Mouse (Mus musculus): Measurements from ENCODE around the gene Ccdc97. TPM values are rescaled to one million over a fixed set of nuclear protein-coding genes. Genes with fewer than 3 reads are reported as not detected.
"Not testable (repeated sequence)": the region's sequence is repeated elsewhere in the genome, so short reads cannot be mapped to it uniquely, and the experiment has no call there.

Ccdc97 gene
- polyA plus RNA-seq, 1 experiment from 2014 or later = 32.4 TPM

DNA sequence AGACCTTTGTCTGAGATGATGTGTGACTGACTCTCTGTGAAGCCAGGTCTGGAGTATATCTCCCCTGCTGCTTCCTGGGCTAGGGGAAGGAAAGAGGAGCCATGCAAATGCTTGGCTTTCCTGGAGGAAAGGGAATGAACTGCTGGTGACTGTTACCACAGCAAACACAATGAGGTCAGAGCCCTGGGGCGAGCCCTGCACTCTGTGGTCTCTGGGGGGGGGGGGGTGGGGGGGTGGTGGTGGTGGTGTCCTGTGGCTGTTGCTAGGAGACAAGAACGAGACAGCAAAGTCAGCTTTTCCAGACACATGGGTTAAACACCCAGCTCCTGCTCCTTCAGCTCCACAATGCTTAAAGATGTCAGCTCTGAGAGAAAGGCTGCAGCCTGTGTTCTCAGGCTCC is 10.5 kb upstream of the Ccdc97 start:
- Histone ChIP-seq H3K27ac (ENCODE audit: low read depth, low read length) (no peak overlapping the region), H3K4me3 (ENCODE audit: low read length) (no peak overlapping the region), H3K9ac (ENCODE audit: low read depth, low read length) (no peak overlapping the region), H3K27me3 (ENCODE audit: control insufficient read depth, insufficient read depth, low read length) (no peaks in the 10 kb centered on the region), H3K4me1 (ENCODE audit: control insufficient read depth, insufficient read depth, low read length) (no peaks in the 10 kb centered on the region), H3K36me3 (ENCODE audit: control insufficient read depth, insufficient read depth, low read length) (peaks cover 98% of the 10 kb centered on the region), H3K4me2 (replicated peaks; ENCODE audit: low read depth, low read length) (no peak overlapping the region), H3K9me3 (ENCODE audit: control insufficient read depth, low read length) (no peaks in the 10 kb centered on the region)
- no peak for ATAC-seq (ENCODE audit: low FRiP score, low TSS enrichment)
- whole genome bisulfite sequencing = 52% methylated on average over 2 of the region's 2 CpGs

DNA sequence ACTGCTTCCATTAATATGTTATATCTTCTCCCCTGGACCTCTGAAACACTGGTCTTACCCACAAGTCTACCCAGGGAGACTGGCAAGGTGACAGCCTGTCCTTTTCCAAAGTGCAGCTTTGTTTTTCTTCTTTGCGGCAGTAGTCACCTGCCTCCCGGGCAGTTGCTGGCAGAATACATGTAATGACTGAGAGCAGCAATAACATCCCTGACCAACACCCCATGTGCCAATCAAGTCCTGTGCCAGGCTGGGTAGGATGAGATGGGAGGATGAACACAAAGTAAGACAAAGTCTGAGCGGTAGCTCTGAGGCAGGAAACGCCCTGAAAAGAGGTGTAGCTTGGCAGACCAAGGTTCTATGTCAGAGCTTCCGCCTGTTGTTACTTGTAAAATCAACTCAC is 8.9 kb upstream of the Ccdc97 start:
- Histone ChIP-seq H3K9ac (ENCODE audit: low read depth, low read length) (no peak overlapping the region), H3K27me3 (ENCODE audit: control insufficient read depth, insufficient read depth, low read length) (no peaks in the 10 kb centered on the region), H3K9me3 (ENCODE audit: control insufficient read depth, low read length) (no peaks in the 10 kb centered on the region), H3K4me2 (replicated peaks; ENCODE audit: low read depth, low read length) (no peak overlapping the region), H3K27ac (ENCODE audit: low read depth, low read length) (no peak overlapping the region), H3K4me3 (ENCODE audit: low read length) (no peak overlapping the region), H3K4me1 (ENCODE audit: control insufficient read depth, insufficient read depth, low read length) (no peaks in the 10 kb centered on the region), H3K36me3 (ENCODE audit: control insufficient read depth, insufficient read depth, low read length) (peaks cover 98% of the 10 kb centered on the region)
- WGBS = 88% methylated on average over 5 of the region's 5 CpGs
- no peak for ATAC-seq (ENCODE audit: low FRiP score, low TSS enrichment)

DNA sequence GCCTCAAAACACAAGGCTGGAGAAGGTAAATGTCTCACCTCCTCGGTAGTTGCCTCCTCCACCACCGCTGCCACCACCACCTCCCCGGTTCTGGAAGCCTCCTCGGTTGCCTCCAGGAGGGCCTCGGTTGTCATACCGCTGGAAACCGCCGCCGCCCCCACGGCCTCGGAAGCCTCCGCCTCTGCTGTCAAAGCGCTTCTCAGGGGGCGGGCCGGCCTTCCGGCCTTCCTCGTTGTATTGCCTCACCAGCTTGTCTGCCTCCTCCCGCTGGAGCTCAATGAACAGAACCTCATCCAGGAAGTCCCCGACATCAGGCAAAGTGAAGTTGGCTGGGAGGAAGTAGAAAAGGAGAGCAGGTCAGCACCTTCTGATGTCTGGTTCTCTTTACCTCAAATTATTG is 7.0 kb upstream of the Ccdc97 start:
- no peaks in the 10 kb centered on the region for H3K4me1 ChIP-seq (ENCODE audit: control insufficient read depth, insufficient read depth, low read length)
- H3K4me2 ChIP-seq (replicated peaks; ENCODE audit: low read depth, low read length) = no peak overlapping the region
- no peak overlapping the region for H3K27ac ChIP-seq (ENCODE audit: low read depth, low read length)
- no peaks in the 10 kb centered on the region for H3K9me3 ChIP-seq (ENCODE audit: control insufficient read depth, low read length)
- peaks cover 97% of the 10 kb centered on the region for H3K36me3 ChIP-seq (ENCODE audit: control insufficient read depth, insufficient read depth, low read length)
- WGBS = 80% methylated on average over 19 of the region's 19 CpGs
- H3K27me3 ChIP-seq (ENCODE audit: control insufficient read depth, insufficient read depth, low read length) = no peaks in the 10 kb centered on the region
- no peak overlapping the region for H3K9ac ChIP-seq (ENCODE audit: low read depth, low read length)
- H3K4me3 ChIP-seq (ENCODE audit: low read length) = no peak overlapping the region
- no peak for ATAC-seq (ENCODE audit: low FRiP score, low TSS enrichment)

DNA sequence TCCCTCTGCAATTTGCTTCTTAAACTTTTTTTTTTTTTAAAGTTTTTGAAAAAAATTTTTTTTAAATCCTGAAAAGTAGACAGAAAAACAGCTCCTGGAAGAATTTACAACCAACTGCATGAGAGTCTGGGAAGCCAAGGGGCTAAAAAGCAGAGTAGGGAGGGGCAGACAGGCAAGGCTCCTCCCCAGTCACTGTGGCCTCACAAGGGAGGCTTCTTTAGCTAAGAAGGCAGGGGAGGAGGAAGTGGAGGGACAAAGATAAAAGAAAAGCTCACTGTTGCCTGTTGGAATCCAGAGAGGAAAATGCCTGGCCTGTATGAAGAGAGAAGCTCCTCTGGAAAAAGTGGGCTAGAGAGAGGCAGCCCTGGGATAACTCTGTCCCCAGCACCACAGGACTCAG is 2.9 kb upstream of the Ccdc97 start:
- H3K27ac ChIP-seq (ENCODE audit: low read depth, low read length); H3K27me3 ChIP-seq (ENCODE audit: control insufficient read depth, insufficient read depth, low read length); H3K4me3 ChIP-seq (ENCODE audit: low read length); H3K9me3 ChIP-seq (ENCODE audit: control insufficient read depth, low read length); H3K4me2 ChIP-seq (replicated peaks; ENCODE audit: low read depth, low read length); ATAC-seq (ENCODE audit: low FRiP score, low TSS enrichment); H3K9ac ChIP-seq (ENCODE audit: low read depth, low read length): not testable (repeated sequence)
- peaks cover 13% of the 10 kb centered on the region for H3K4me1 ChIP-seq (ENCODE audit: control insufficient read depth, insufficient read depth, low read length)
- peaks cover 66% of the 10 kb centered on the region for H3K36me3 ChIP-seq (ENCODE audit: control insufficient read depth, insufficient read depth, low read length)

DNA sequence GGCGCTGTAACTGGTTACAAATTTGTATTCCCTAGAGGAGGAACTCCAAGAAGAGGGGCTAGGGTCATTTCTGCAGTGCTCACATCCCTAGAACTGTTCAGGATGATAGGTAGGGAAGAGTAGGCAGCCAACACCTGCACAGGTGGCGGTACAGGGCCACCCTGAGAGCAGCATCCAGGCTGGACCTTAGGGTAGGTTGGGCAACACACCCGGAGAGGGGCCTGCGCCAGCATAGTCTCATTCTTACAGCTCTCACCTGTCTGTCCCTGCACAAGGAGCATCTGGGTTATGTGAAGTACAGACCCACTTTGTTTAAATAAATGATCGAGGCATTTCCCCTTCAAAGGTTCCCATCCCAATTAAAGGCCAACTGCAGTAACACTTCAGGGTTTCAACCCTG is 1.9 kb upstream of the Ccdc97 start:
- peaks cover 64% of the 10 kb centered on the region for H3K36me3 ChIP-seq (ENCODE audit: control insufficient read depth, insufficient read depth, low read length)
- no peaks in the 10 kb centered on the region for H3K9me3 ChIP-seq (ENCODE audit: control insufficient read depth, low read length)
- no peak overlapping the region for H3K4me2 ChIP-seq (replicated peaks; ENCODE audit: low read depth, low read length)
- no peaks in the 10 kb centered on the region for H3K27me3 ChIP-seq (ENCODE audit: control insufficient read depth, insufficient read depth, low read length)
- no peak overlapping the region for H3K9ac ChIP-seq (ENCODE audit: low read depth, low read length)
- 95% methylated on average over 5 of the region's 5 CpGs for WGBS
- peaks cover 13% of the 10 kb centered on the region for H3K4me1 ChIP-seq (ENCODE audit: control insufficient read depth, insufficient read depth, low read length)
- H3K27ac ChIP-seq (ENCODE audit: low read depth, low read length) = no peak overlapping the region
- H3K4me3 ChIP-seq (ENCODE audit: low read length) = no peak overlapping the region
- ATAC-seq (ENCODE audit: low FRiP score, low TSS enrichment) = no peak

DNA sequence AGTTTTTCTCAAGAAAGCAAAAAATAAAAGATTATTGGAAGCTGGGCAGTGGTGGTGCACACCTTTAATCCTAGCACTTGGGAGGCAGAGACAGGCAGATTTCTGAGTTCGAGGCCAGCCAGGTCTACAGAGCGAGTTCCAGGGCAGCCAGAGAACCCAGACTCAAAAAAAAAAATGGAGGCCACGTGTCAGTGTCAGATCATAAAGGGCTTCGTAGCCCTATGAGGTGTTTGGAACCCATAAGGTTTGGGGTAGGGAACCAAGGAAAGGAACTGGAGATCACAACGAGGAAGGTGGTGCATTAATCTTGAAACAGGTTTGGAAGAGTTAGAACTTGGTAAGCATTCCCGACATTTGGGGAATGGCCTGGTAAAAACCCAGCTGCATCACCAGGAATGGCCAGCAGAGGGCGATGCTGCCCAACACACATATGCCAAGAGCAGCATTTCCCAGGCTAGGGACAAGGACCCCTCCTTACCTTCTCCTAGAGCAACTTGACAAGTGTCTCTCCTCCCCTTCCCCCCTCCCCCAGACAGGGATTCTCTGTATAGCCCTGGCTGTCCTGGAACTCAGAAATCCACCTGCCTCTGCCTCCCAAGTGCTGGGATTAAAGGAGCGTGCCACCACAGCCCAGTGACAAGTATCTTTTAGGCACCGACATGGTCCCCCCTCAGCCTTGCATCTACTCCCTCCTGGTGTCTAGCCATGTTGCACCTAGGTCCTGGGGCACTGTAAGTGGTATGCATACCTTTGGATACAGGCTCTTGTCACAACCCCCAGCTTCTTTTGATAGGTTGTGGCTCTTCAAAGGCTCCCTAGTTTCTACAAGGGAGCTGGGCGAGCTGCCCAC is 1.1 kb upstream of the Ccdc97 start:
- 66% methylated on average over 10 of the region's 10 CpGs for WGBS
- peak; percentile 36; the same call in 1 of the 2 replicates for ATAC-seq (ENCODE audit: low FRiP score, low TSS enrichment)

DNA sequence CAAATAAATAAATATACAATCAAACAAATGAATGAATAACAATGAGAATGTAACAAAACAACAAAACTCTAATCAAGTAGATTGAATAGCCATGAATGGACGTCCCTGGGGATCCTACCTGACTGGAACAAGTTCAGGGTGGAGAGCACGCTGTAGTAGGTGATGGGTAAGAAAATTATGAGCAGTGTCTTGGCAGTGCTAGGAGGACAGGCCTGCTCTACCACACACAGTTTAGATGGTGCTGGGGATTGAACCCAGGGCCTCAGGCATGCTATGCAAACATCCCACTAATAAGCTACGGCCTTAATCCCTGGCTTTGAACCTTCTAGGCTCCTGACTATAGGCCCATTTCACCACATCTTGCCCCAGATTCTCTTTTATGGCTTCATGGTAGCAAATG is 1.4 kb downstream of the Ccdc97 start:
- Histone ChIP-seq H3K4me3 (ENCODE audit: low read length) (peak overlapping the region; percentile 70; the same call in 1 of the 2 replicates), H3K9ac (ENCODE audit: low read depth, low read length) (peak overlapping the region; percentile 44; the same call in 1 of the 2 replicates), H3K27ac (ENCODE audit: low read depth, low read length) (no peak overlapping the region), H3K27me3 (ENCODE audit: control insufficient read depth, insufficient read depth, low read length) (no peaks in the 10 kb centered on the region), H3K36me3 (ENCODE audit: control insufficient read depth, insufficient read depth, low read length) (peaks cover 64% of the 10 kb centered on the region), H3K9me3 (ENCODE audit: control insufficient read depth, low read length) (no peaks in the 10 kb centered on the region), H3K4me1 (ENCODE audit: control insufficient read depth, insufficient read depth, low read length) (peaks cover 13% of the 10 kb centered on the region), H3K4me2 (replicated peaks; ENCODE audit: low read depth, low read length) (peak overlapping the region; percentile 82)
- no peak for ATAC-seq (ENCODE audit: low FRiP score, low TSS enrichment)
- WGBS = 94% methylated on average over 3 of the region's 3 CpGs

More for the DNA sequence above, 1.1 kb upstream of the Ccdc97 start:
- H3K4me3 ChIP-seq (ENCODE audit: low read length) = no peak overlapping the region
- H3K36me3 ChIP-seq (ENCODE audit: control insufficient read depth, insufficient read depth, low read length) = peaks cover 64% of the 10 kb centered on the region
- no peak overlapping the region for H3K9ac ChIP-seq (ENCODE audit: low read depth, low read length)
- no peaks in the 10 kb centered on the region for H3K9me3 ChIP-seq (ENCODE audit: control insufficient read depth, low read length)
- H3K4me1 ChIP-seq (ENCODE audit: control insufficient read depth, insufficient read depth, low read length) = peaks cover 13% of the 10 kb centered on the region
- H3K4me2 ChIP-seq (replicated peaks; ENCODE audit: low read depth, low read length) = no peak overlapping the region
- H3K27me3 ChIP-seq (ENCODE audit: control insufficient read depth, insufficient read depth, low read length) = no peaks in the 10 kb centered on the region
- no peak overlapping the region; the same call in 1 of the 2 replicates for H3K27ac ChIP-seq (ENCODE audit: low read depth, low read length)

DNA sequence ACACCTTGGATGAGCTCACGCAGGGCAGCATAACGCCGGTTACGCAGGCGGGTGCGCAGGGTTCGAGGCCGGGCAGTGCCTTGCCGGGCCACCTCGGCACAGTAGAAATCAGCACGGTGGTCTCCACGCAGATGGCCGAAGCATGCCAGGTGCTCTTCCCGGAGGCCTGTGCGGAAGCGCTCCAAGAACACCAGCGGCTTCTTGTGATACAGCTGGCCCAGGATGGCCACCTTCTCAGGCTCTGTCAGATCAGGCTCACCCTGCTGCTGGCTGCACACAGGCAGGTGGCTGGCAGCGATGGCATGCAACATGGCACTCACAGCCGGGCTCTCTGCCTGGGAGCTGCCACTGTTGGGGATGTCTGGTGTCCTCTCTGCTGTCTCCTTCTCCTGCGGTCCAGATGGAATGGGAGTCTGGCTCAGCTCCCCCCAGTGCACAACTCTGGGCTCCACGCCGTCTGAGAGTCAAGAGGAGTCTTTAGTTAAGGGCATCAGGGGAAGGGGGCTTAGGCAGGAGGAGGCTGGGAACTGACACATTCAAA is 3.1 kb downstream of the Ccdc97 start:
- no peak for ATAC-seq (ENCODE audit: low FRiP score, low TSS enrichment)
- H3K9me3 ChIP-seq (ENCODE audit: control insufficient read depth, low read length) = no peaks in the 10 kb centered on the region
- 96% methylated on average over 22 of the region's 22 CpGs for WGBS
- H3K4me2 ChIP-seq (replicated peaks; ENCODE audit: low read depth, low read length) = no peak overlapping the region
- H3K4me3 ChIP-seq (ENCODE audit: low read length) = no peak overlapping the region
- peaks cover 51% of the 10 kb centered on the region for H3K36me3 ChIP-seq (ENCODE audit: control insufficient read depth, insufficient read depth, low read length)
- peaks cover 19% of the 10 kb centered on the region for H3K4me1 ChIP-seq (ENCODE audit: control insufficient read depth, insufficient read depth, low read length)
- no peaks in the 10 kb centered on the region for H3K27me3 ChIP-seq (ENCODE audit: control insufficient read depth, insufficient read depth, low read length)
- H3K27ac ChIP-seq (ENCODE audit: low read depth, low read length) = no peak overlapping the region
- H3K9ac ChIP-seq (ENCODE audit: low read depth, low read length) = no peak overlapping the region

DNA sequence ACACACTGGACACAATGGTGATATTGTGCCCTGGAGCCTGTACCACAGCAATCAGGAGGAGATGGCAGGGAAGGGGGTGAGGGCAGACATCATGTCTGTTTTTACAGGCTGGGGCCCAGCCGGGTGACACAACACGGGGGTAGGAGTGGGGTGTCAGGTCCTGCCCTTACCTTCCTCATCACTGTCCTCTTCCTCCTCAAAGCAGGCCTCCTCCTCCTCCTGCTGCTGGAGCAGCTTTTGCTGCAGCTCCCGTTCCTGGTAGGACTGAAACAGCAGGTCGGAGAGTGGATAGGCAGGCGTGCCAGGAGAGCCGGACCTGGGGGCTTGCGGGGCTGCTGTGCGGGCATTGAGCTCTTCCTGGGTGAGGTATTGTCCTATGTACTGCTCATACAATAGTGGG is 4.3 kb downstream of the Ccdc97 start:
- peaks cover 25% of the 10 kb centered on the region for H3K4me1 ChIP-seq (ENCODE audit: control insufficient read depth, insufficient read depth, low read length)

More for the DNA sequence above, 4.3 kb downstream of the Ccdc97 start:
- no peak overlapping the region for H3K27ac ChIP-seq (ENCODE audit: low read depth, low read length)
- H3K36me3 ChIP-seq (ENCODE audit: control insufficient read depth, insufficient read depth, low read length) = peaks cover 43% of the 10 kb centered on the region
- H3K9me3 ChIP-seq (ENCODE audit: control insufficient read depth, low read length) = no peaks in the 10 kb centered on the region
- no peak overlapping the region for H3K4me2 ChIP-seq (replicated peaks; ENCODE audit: low read depth, low read length)
- 93% methylated on average over 8 of the region's 8 CpGs for WGBS
- no peak overlapping the region for H3K9ac ChIP-seq (ENCODE audit: low read depth, low read length)
- no peaks in the 10 kb centered on the region for H3K27me3 ChIP-seq (ENCODE audit: control insufficient read depth, insufficient read depth, low read length)
- ATAC-seq (ENCODE audit: low FRiP score, low TSS enrichment) = no peak
- no peak overlapping the region for H3K4me3 ChIP-seq (ENCODE audit: low read length)

Data from kidney, embryonic 14.5 days (tissue).